Mouse (Mus musculus) liver, embryonic 14.5 days (tissue): ENCODE measurements at regions not wholly inside any gene's neighbourhood (a gene's known extent, or its start where the extent isn't known, plus 50 kb on each side); places are given as distances from the start of the nearest gene placed in this dataset.

Source experiments
- CTCF ChIP-seq: IDR thresholded peaks from 2 replicates; pipeline ENCODE4 v1.5.1; 2016; ENCODE audit warnings: antibody characterized with exemption, low read depth, control low read depth
- EP300 ChIP-seq: IDR thresholded peaks from 2 replicates; pipeline ENCODE4 v1.6.1; 2016; ENCODE audit warnings: antibody characterized with exemption, low read depth

DNA sequence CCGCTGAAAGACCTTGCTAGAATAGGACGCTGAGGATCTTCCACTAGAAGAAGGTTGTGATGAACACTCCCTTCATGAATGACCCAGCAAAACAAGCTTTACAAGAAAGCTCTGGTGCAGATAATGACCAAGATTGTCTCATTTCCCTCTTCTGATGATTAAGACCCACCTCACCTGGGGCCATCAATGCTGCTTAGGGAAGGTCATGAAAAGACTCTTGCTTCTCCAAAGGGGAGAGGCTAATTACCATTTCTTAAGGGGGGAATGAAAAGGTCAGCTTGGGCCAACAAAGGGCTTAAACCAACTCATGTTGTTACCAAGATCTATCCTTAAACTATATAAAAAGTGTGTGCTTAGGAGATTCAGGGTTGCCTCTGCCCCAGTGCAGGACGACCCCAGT, 325.8 kb upstream of the Tgfbr2 start:
- TF ChIP-seq EP300 (no peak), CTCF (no peak)
